Mouse (Mus musculus): Measurements from ENCODE around the gene Gm20605. TPM values are rescaled to one million over a fixed set of nuclear protein-coding genes. Genes with fewer than 3 reads are reported as not detected.

Gene Gm20605
- polyA plus RNA-seq, 1 experiment from 2014 or later = 7.8 TPM

DNA sequence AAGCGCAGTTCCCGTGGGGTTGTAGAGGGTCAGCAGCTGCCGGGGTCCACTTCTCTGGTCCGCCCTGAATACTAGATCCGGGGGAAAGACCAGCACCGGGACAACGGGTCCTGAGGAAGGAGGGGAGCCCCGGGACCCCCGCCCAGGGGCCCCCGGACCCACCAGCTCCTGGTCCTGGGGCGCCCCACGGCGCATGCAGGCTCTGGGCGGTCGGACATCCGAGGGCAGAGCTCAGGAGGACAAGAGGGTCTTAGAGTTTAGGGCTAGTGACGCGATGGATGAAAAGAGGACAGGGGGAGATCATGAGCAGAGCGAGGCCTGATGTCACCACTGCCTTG, 28.7 kb upstream of the Gm20605 start:
- Histone ChIP-seq H3K36me3 (peaks cover 16% of the 10 kb centered on the region), H3K9ac (peak overlapping the region; percentile 85), H3K4me3 (peak overlapping the region; percentile 78), H3K27me3 (replicated peaks) (no peaks in the 10 kb centered on the region), H3K9me3 (replicated peaks) (no peaks in the 10 kb centered on the region), H3K4me1 (peaks cover 78% of the 10 kb centered on the region), H3K4me2 (peak overlapping the region; percentile 96), H3K27ac (peak overlapping the region; percentile 79)
- ATAC-seq = peak; percentile 52
- 2% methylated on average over 19 of the region's 19 CpGs for WGBS (ENCODE audit: insufficient replicate concordance)

DNA sequence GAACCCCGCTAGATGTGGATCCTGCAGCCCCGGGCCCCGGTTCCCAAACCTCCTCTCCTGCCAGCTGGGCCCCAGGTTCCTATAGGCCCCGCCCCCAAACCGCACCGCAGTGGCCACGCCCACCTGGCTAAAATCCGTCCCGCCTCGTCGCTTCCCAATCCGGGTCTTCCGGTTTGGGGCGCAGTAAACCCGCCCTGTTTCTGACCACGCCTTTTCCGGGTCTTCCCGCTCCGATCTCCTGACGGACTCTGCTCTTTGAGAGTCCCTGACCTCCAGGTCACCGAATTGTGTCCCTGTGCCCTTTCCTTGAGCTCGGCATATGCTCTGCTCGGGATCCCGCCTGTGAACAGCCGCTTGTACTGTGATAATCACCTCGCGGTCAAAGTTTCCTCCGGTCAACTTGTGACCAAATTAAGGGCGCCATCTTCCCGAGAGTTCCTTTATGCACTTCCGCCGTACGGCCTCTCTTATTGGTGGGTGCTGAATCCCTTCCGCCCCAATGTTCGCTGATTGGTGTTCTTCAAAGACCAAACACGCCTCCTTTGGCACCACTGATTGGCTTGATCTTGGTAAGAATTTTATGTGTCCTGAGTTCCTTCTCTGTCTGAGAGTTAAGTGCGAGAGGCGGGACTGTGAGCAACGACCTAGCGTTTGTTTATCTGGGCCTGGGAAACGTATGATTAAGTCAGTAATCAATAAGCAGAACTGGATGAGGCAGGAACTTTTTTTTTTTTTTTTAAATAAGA, 28.2 kb upstream of the Gm20605 start, which contains the start of gene Mospd3:
TSS of gene Mospd3 (minus strand) at position 440 of the 746 bp plus-strand sequence.
- Histone ChIP-seq H3K9ac (peak within 1 kb of the TSS; percentile 85), H3K36me3 (peaks cover 20% of the 10 kb centered on the region), H3K27me3 (replicated peaks) (no peaks in the 10 kb centered on the region), H3K4me1 (peaks cover 83% of the 10 kb centered on the region), H3K4me2 (peak within 1 kb of the TSS; percentile 96), H3K9me3 (replicated peaks) (no peaks in the 10 kb centered on the region), H3K4me3 (peak within 1 kb of the TSS; percentile 78), H3K27ac (peak within 1 kb of the TSS; percentile 94)
- WGBS (ENCODE audit: insufficient replicate concordance) = under 1% methylated on average over 41 of the region's 41 CpGs
- peak; percentile 94 for ATAC-seq

DNA sequence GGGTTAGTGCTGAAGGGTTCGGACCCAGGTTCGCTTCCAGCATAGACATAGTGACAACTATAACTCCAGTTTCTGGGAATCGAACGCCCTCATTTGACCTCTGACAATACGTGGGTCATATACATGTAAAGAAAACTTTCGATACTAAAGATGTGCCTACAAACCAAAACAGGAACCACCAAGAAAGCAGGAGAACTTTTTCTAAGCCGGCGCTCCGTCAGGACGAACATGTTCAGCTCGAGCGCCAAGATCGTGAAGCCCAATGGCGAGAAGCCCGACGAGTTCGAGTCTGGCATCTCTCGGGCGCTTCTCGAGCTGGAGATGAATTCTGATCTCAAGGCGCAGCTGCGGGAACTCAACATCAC, 27.6 kb upstream of the Gm20605 start:
- Histone ChIP-seq H3K4me1 (peaks cover 87% of the 10 kb centered on the region), H3K9ac (peak overlapping the region; percentile 73), H3K36me3 (peaks cover 24% of the 10 kb centered on the region), H3K27me3 (replicated peaks) (no peaks in the 10 kb centered on the region), H3K4me3 (peak overlapping the region; percentile 78), H3K27ac (peak overlapping the region; percentile 94), H3K9me3 (replicated peaks) (no peaks in the 10 kb centered on the region), H3K4me2 (peak overlapping the region; percentile 96)
- ATAC-seq = no peak
- under 1% methylated on average over 22 of the region's 22 CpGs for WGBS (ENCODE audit: insufficient replicate concordance)

DNA sequence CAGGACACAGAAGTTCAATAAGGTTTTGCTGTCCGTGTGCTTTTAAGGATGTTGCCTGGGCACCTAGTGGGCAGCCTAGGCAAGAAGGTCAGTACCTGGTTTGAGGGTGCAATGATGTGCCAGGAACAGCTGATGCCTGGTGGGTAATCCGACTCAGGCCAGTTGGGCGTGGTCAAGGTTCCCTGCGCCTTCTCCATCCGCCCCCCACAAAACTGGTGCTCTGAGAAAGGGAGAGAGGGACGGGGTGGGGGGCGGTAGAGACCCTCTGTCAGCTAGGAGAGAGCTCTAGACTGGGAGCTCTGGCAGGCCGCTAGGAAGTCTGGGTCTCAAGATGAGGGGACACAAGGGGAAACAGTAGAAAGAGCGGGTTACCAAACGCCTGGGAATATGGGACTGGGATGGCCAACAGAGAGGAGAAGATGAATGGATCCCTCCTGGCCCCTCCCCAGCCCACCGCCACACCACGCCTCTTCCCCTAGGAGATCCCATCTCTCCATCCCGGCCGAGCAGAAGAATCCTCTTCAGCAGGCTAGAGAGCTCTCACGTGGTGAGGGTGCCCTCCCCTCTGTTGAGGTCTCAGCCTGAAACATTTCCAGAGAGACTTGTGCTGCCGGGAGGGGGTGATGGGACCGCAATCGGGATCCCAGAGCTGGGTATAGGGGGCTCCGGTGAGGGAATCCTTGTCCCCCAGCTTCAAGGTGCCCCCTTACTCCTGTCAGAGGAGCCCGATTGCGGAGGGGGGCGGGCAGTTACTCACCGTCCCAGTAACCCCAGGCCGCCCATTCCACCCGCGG, 20.9 kb upstream of the Gm20605 start:
- no peaks in the 10 kb centered on the region for H3K9me3 ChIP-seq (replicated peaks)
- ATAC-seq = no peak
- no peak overlapping the region for H3K27ac ChIP-seq
- H3K9ac ChIP-seq = no peak overlapping the region
- peaks cover 76% of the 10 kb centered on the region for H3K4me1 ChIP-seq
- peaks cover 30% of the 10 kb centered on the region for H3K27me3 ChIP-seq (replicated peaks)
- no peak overlapping the region for H3K4me3 ChIP-seq
- 33% methylated on average over 26 of the region's 26 CpGs for WGBS (ENCODE audit: insufficient replicate concordance)
- H3K36me3 ChIP-seq = peaks cover 20% of the 10 kb centered on the region
- peak overlapping the region; percentile 4 for H3K4me2 ChIP-seq

DNA sequence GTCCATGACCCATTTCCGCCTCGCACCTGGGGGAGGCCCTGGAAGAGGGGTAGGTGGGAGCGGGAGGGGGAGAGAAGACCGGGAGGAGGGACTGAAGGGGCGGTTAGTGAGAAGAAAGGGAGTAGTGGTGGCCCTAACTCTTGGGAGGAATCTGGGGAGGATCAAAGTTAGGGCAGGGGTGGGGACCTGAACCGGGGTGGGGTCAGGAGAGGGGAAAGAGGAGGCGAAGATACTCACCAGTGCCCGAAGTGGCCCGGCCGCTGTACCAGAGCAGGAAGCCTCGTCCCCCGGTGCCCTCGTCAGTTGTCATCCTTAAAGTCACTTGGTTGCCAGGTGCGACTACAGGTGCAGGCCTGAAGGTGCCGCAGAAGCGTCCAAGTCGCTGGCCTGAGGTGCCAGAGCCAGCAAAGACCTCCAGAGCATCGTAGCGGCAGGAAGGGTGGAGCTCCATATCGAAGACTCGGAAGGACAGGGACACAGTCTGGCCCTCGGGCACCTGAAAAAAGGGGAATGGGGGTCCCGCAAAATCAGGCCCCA, 20.3 kb upstream of the Gm20605 start:
- Histone ChIP-seq H3K4me1 (peaks cover 76% of the 10 kb centered on the region), H3K9me3 (replicated peaks) (no peaks in the 10 kb centered on the region), H3K9ac (no peak overlapping the region), H3K27ac (no peak overlapping the region), H3K4me2 (peak overlapping the region; percentile 4), H3K4me3 (no peak overlapping the region), H3K27me3 (replicated peaks) (peaks cover 30% of the 10 kb centered on the region), H3K36me3 (peaks cover 20% of the 10 kb centered on the region)
- ATAC-seq = no peak
- 38% methylated on average over 23 of the region's 23 CpGs for WGBS (ENCODE audit: insufficient replicate concordance)

DNA sequence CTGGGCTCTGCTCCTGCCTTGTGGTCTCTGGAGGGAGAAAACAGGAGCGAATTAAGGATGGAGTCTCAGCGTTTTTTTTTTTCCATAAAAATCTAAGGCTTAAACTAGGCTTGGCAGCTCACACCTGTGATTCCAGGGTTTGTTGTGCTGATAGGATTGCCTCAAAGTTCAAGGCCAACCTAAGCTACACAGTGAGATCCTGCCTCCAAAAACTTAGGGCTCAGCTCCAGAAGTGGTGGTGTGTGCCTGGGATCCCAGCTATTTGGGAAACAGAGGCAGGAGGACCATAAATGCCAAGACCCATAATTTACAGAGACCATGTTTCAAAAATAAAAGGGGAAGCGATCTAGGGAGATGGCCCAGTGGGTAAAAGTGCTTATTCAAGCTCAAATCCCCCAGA, 19.7 kb upstream of the Gm20605 start:
- WGBS (ENCODE audit: insufficient replicate concordance) = 56% methylated on average over 3 of the region's 3 CpGs

DNA sequence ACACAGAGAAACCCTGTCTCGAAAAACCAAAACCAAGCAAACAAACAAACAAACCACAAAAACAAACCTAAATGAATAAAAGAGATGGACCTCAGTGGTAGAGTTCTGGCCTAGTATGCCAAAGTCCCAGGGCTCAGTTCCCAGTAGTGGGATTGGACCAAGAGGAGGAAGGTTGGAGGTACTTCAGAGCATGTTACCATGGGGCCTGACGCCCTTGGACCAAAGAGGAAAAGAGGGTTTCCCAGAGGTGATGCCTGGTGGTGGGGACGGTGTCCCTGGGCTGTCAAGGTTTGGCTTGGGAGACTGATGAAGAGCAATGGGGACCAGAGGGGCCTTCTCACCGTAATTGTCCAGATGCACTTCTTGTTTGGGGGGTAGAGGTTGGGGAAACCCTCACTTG, 18.9 kb upstream of the Gm20605 start:
- Histone ChIP-seq H3K27ac (no peak overlapping the region), H3K9ac (no peak overlapping the region), H3K36me3 (peaks cover 20% of the 10 kb centered on the region), H3K9me3 (replicated peaks) (no peaks in the 10 kb centered on the region), H3K4me2 (peak overlapping the region; percentile 39), H3K4me3 (peak overlapping the region; percentile 7; the same call in 1 of the 2 replicates), H3K4me1 (peaks cover 65% of the 10 kb centered on the region), H3K27me3 (replicated peaks) (peaks cover 30% of the 10 kb centered on the region)
- WGBS (ENCODE audit: insufficient replicate concordance) = 63% methylated on average over 4 of the region's 4 CpGs
- no peak for ATAC-seq

More for the DNA sequence above, 19.7 kb upstream of the Gm20605 start:
- no peak overlapping the region for H3K4me2 ChIP-seq
- peaks cover 30% of the 10 kb centered on the region for H3K27me3 ChIP-seq (replicated peaks)
- H3K9ac ChIP-seq = no peak overlapping the region
- no peaks in the 10 kb centered on the region for H3K9me3 ChIP-seq (replicated peaks)
- peaks cover 20% of the 10 kb centered on the region for H3K36me3 ChIP-seq
- no peak for ATAC-seq
- H3K4me1 ChIP-seq = peaks cover 72% of the 10 kb centered on the region
- no peak overlapping the region for H3K27ac ChIP-seq
- H3K4me3 ChIP-seq = no peak overlapping the region

DNA sequence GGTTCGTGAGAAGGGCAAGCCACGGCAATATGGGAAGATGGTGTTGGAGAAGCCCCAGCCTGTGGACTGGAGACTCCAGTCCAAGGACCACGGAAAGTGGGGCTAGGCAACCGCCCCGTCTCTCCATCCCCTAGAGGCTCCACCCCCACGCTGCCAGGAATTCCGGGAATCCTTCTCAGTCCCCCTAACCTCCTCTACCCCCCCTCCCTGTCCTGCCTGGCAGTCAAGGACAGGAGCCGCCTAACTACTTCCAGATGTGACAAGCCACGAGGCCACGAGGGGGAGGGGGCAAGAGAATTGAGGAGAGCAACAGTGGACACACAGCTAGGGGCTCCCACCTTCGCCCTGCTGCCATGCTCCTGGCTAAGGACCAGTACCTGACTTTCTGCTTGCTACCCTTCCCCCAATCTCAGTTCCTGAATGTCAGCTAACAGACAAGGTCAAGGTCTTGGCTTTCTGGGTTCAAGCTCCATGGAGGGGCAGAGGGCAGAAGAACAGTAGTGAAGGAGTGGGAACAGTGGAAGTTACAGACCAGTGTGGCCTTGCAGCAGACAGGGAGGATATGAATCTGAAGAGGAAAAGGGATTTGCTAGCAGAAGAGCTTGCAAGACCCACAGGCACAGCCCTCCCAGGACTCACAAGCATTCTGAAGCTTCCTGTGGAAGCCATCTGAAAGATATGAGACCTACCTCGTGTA, 18.3 kb upstream of the Gm20605 start:
- H3K4me2 ChIP-seq = peak overlapping the region; percentile 39
- 0 out of 2 replicates have a peak overlapping the region, but pooled peaks have one; percentile 2 for H3K9ac ChIP-seq
- H3K9me3 ChIP-seq (replicated peaks) = no peaks in the 10 kb centered on the region
- H3K4me3 ChIP-seq = peak overlapping the region; percentile 7
- peaks cover 17% of the 10 kb centered on the region for H3K36me3 ChIP-seq
- whole genome bisulfite sequencing (ENCODE audit: insufficient replicate concordance) = 33% methylated on average over 12 of the region's 12 CpGs
- H3K27me3 ChIP-seq (replicated peaks) = peaks cover 30% of the 10 kb centered on the region
- peaks cover 58% of the 10 kb centered on the region for H3K4me1 ChIP-seq
- no peak for ATAC-seq
- H3K27ac ChIP-seq = peak overlapping the region; percentile 59

DNA sequence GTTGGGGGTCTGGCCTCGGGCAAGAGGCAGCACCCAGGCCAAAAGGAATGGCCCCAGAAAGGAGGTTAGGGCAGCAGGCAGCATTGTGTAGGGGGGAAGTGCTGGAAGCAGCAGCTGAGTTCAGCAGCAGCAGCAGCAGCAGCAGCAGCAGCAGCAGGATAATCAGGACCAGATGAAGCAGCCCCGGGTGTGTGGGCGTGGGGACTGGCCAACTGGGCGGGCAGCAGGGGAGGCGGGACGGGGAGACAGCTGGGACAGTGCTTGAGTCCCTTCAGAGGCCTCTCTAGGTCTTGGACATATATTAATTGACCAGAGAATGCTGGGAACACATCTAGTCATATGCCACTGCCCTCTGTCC, 17.8 kb upstream of the Gm20605 start:
- ATAC-seq = no peak
- WGBS (ENCODE audit: insufficient replicate concordance) = 20% methylated on average over 6 of the region's 6 CpGs
- Histone ChIP-seq H3K4me2 (peak overlapping the region; percentile 39), H3K4me1 (peaks cover 53% of the 10 kb centered on the region), H3K27me3 (replicated peaks) (peaks cover 30% of the 10 kb centered on the region), H3K9ac (0 out of 2 replicates have a peak overlapping the region, but pooled peaks have one; percentile 2), H3K27ac (peak overlapping the region; percentile 59), H3K36me3 (peaks cover 12% of the 10 kb centered on the region), H3K9me3 (replicated peaks) (no peaks in the 10 kb centered on the region), H3K4me3 (peak overlapping the region; percentile 7)

DNA sequence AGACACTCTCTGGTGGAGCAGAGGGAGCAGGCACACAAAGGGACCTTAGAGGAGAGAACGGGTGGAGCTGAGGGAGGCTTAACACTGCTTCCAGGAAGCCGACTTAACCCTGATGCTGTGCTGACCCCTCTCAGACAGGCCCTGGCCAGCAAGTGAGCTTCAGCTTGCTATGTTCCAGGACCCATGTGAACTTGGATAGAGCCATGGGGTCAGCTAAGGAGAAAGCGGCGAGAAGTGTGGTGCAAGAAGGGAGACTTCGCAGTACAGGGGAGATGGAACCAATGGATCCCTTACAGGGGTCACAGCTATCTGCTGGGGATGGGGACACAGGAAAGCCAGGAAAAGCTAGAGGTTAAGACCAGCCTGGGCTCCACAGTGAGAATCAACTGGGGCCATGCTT, 15.9 kb upstream of the Gm20605 start:
- Histone ChIP-seq H3K27ac (no peak overlapping the region), H3K36me3 (no peaks in the 10 kb centered on the region), H3K4me1 (peaks cover 53% of the 10 kb centered on the region), H3K4me3 (no peak overlapping the region), H3K9ac (no peak overlapping the region), H3K4me2 (no peak overlapping the region), H3K9me3 (replicated peaks) (no peaks in the 10 kb centered on the region), H3K27me3 (replicated peaks) (peaks cover 33% of the 10 kb centered on the region)
- ATAC-seq = no peak
- WGBS (ENCODE audit: insufficient replicate concordance) = 74% methylated on average over 5 of the region's 5 CpGs

DNA sequence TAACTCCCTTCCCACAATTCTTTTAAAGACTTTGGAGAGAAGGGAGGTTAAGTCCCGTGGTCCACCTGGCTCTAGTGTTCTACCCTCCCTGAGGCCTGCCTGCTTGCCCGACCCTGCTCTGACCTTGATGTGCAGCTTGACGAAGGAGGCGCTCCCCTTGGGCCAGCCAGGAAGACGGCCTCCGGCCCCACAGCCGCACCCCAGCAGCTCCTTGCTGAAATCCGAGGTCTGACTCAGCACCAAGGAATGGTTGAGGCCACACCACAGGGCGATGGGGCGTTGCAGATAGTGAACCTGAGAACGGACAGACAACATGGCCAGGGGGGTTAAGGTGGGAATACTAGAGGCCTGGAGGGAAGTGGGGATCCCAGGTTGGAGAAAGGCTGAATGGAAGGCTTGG, 15.4 kb upstream of the Gm20605 start, which contains the start of gene Pcolce:
TSS of gene Pcolce (minus strand) at position 235 of the 400 bp plus-strand sequence.
- H3K27ac ChIP-seq = no peak within 1 kb of the TSS
- H3K9ac ChIP-seq = no peak within 1 kb of the TSS
- H3K4me3 ChIP-seq = no peak within 1 kb of the TSS
- H3K4me2 ChIP-seq = no peak within 1 kb of the TSS
- H3K36me3 ChIP-seq = no peaks in the 10 kb centered on the region
- no peaks in the 10 kb centered on the region for H3K9me3 ChIP-seq (replicated peaks)
- 41% methylated on average over 11 of the region's 11 CpGs for WGBS (ENCODE audit: insufficient replicate concordance)
- H3K4me1 ChIP-seq = peaks cover 48% of the 10 kb centered on the region
- no peak for ATAC-seq
- H3K27me3 ChIP-seq (replicated peaks) = peaks cover 33% of the 10 kb centered on the region

All from liver, embryonic 12.5 days (tissue).